Mouse (Mus musculus) thymus, adult 2 months (tissue): ENCODE measurements around the gene Ndufb7.

Experiments
- CTCF ChIP-seq: fragments of 200-500 bp; IDR thresholded peaks from 2 replicates; pipeline ENCODE4 v1.5.1; 2012; ENCODE audit warnings: mild to moderate bottlenecking, control low read depth, low read length, moderate library complexity, borderline replicate concordance; ENCODE audit not compliant: control insufficient read depth, poor library complexity, insufficient read depth; ENCODE audit errors: extremely low read depth
- POLR2A ChIP-seq: fragments of 200-500 bp; IDR thresholded peaks from 2 replicates; pipeline ENCODE4 v1.6.1; 2012; ENCODE audit warnings: mild to moderate bottlenecking, low read length, control low read depth, moderate library complexity; ENCODE audit not compliant: control insufficient read depth, poor library complexity, insufficient read depth; ENCODE audit errors: extremely low read depth

- no peak for TF ChIP-seq POLR2A
- TF ChIP-seq CTCF: no peak
These were observed 45.5 kb downstream of the Ndufb7 start for GRCm38 (mm10) chr8:83611921-83612320.
